Mouse (Mus musculus) adrenal gland, postnatal 10 days (tissue): ENCODE data around the gene Mettl2. TPM values are rescaled to one million over a fixed set of nuclear protein-coding genes. Genes with fewer than 3 reads are reported as not detected.

ENCODE experiments used
- total RNA-seq, 2 experiments: library from RNA; stranded (reverse); gene quantifications; 2 replicates each; pipeline ENCODE4 v1.2.3; 2021

The Mettl2 gene
- total RNA-seq, 2 experiments from 2014 or later, result 22.6 to 25.6 TPM

Other genes starting within 250 kb of the Mettl2 start
- 1 to 10 TPM in 1 of 2 experiments, under 1 TPM in 1; 0.33 to 1.2 TPM for gene Efcab3, start 62.8 kb upstream of the Mettl2 start, total RNA-seq
- gene Gm10842, start 20.5 kb downstream of the Mettl2 start, total RNA-seq, result not detected
- gene Tlk2, start 52.4 kb downstream of the Mettl2 start, total RNA-seq, result 10 to 100 TPM; 43.8 to 53.5 TPM
- gene Mrc2, start 166.2 kb downstream of the Mettl2 start, total RNA-seq, result 10 to 100 TPM; 27.6 to 28.0 TPM